21 mouse cellular contexts compared by ENCODE assay signal in the genomic region with DNA sequence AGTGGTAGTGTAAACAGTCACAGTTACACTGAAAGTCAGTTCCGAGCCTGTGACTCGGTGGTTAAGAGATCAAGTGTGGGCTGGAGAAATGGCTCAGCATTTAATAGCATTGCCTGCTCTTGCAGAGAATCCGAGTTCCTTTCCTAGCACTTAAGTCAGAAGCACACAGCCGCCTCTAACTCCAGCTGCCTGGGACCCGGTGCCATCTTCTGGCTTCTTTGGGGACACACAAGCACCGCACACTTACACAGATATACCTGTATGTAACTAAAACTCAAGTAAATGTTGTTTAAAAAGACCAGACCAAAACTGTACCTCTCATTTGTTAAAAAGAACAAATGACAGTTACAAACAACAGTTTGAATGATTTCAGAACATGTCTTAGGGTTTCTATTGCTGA. TPM values are rescaled to one million over a fixed set of nuclear protein-coding genes. Genes with fewer than 3 reads are reported as not detected.
DNase-seq lines count a peak whose midpoint lies in the region; TF ChIP-seq lines count a peak whose summit lies in the region.
"Had no signal": no experiment of that assay in that cellular context is flagged by ENCODE, and none has a peak within 500 bp of the region (broad histone marks: within the 10 kb centered on the region; RNA-seq: fewer than 3 reads in every experiment).

No protein-coding gene starts in this region.

- peak; percentile 3; the same call in 1 of the 2 replicates for TF ChIP-seq CTCF in left cerebral cortex, adult 2 months (IDR thresholded peaks at IDR 0.05)

- DNase-seq in embryo, embryonic 10 days (ENCODE audit: low spot score) = peak; percentile 9
- DNase-seq in embryo, embryonic 9.5 days (ENCODE audit: extremely low spot score) = no peak
- DNase-seq in left cerebral cortex, adult 2 months (ENCODE audit: extremely low spot score in 1 of 2, low spot score in 2 of 2) = peak in 1 of 2 experiments; percentile 13
- no peak for DNase-seq in left cerebral cortex, adult 18-20 months (ENCODE audit: low spot score in 2 of 2)
- peak; percentile 48 for DNase-seq in 416B (ENCODE audit: low read depth)
- DNase-seq in brain, adult 2 months (ENCODE audit: low read depth, low spot score) = peak; percentile 48
- DNase-seq in adrenal gland, postnatal 10 days = no peak
- DNase-seq: adrenal gland, adult 2 months; cerebellum, postnatal 25 days; gastrocnemius, postnatal 14 days; heart, adult 18-20 months; kidney, adult 2 months; kidney, postnatal 14 days; layer of hippocampus, adult 9-11 months; lung, postnatal 4 days; thymus, postnatal 25 days had no signal

- no peak overlapping the region for H3K27ac ChIP-seq in left cerebral cortex, adult 2 months
- H3K27ac ChIP-seq: embryonic facial prominence, embryonic 10.5 days; liver, embryonic 12.5 days; lung, embryonic 15.5 days; neural tube, embryonic 12.5 days had no signal

- intact Hi-C loops in left cerebral cortex, adult 2 months (cut with DNase I) = no loop called here

- H3K4me3 ChIP-seq in left cerebral cortex, adult 2 months = no peak overlapping the region
- H3K4me3 ChIP-seq: embryonic facial prominence, embryonic 10.5 days; liver, embryonic 12.5 days; lung, embryonic 15.5 days; neural tube, embryonic 12.5 days had no signal

RNA-seq across cellular contexts. Expression of a gene that starts 35.1 kb away (rescaled TPM):
- 10 to 100 TPM; 72.6 to 75.6 TPM for total RNA-seq in left cerebral cortex, adult 2 months (2021)
- 10 to 100 TPM; 71.0 to 75.4 TPM for total RNA-seq in left cerebral cortex, adult 18-20 months (2021)
- total RNA-seq in adrenal gland, postnatal 10 days (2021) = 10 to 100 TPM; 69.8 to 74.0 TPM

RNA-seq across cellular contexts. Expression of a gene that starts 47.5 kb away (rescaled TPM):
- total RNA-seq in left cerebral cortex, adult 2 months (2021) = 1 to 10 TPM in 1 of 2 experiments, not detected in 1; 4.4 TPM
- not detected for total RNA-seq in left cerebral cortex, adult 18-20 months (2021)
- not detected for total RNA-seq in adrenal gland, postnatal 10 days (2021)
- total RNA-seq: adrenal gland, adult 2 months; gastrocnemius, postnatal 14 days; heart, adult 18-20 months; hematopoietic stem cell, adult 5-6 weeks had no signal

RNA-seq across cellular contexts. Expression of a gene that starts 53.9 kb away (rescaled TPM):
- total RNA-seq in left cerebral cortex, adult 2 months (2021) = 10 to 100 TPM in 1 of 2 experiments, not detected in 1; 22.8 TPM
- total RNA-seq in left cerebral cortex, adult 18-20 months (2021) = 1 to 10 TPM in 1 of 2 experiments, under 1 TPM in 1; 0.87 to 1.2 TPM
- not detected for total RNA-seq in adrenal gland, postnatal 10 days (2021)
- total RNA-seq: adrenal gland, adult 2 months; gastrocnemius, postnatal 14 days; hematopoietic stem cell, adult 5-6 weeks had no signal

Comparison
In these comparisons a context has a peak if more than half of its experiments do, and no peak if none do; other contexts are left out.
1. DNase-seq: peak in embryo, embryonic 10 days (single experiment), 416B (single experiment) and brain, adult 2 months (single experiment); none in embryo, embryonic 9.5 days (single experiment), left cerebral cortex, adult 18-20 months (0 of 2) and adrenal gland, postnatal 10 days (single experiment).